Comparison of ENCODE assay signal across 14 mouse cellular contexts in genomic region chr12:80324785-80325131, GRCm38 (mm10).
DNase-seq lines count a peak whose midpoint lies in the region; ATAC-seq lines count a peak whose summit lies in the region.
"Had no signal": no experiment of that assay in that cellular context is flagged by ENCODE, and none has a peak within 500 bp of the region (broad histone marks: within the 10 kb centered on the region; RNA-seq: fewer than 3 reads in every experiment).

No protein-coding gene starts in this region.

- H3K27ac ChIP-seq in hindbrain, embryonic 10.5 days, result 0 out of 2 replicates have a peak overlapping the region, but pooled peaks have one; percentile 25
- H3K27ac ChIP-seq in hindbrain, embryonic 16.5 days (ENCODE audit: low read depth, low read length), result no peak overlapping the region
- H3K27ac ChIP-seq: embryonic facial prominence, embryonic 13.5 days; left cerebral cortex, adult 2 months; limb, embryonic 15.5 days had no signal

- DNase-seq in hindbrain, embryonic 10.5 days (ENCODE audit: low spot score), result no peak
- peak; percentile 36 for DNase-seq in ZHBTc4 (ENCODE audit: low read depth, low spot score)
- DNase-seq in embryo, embryonic 10.5 days (ENCODE audit: low spot score), result peak; percentile 26
- peak; percentile 73 to 83 for DNase-seq in kidney, postnatal 36 days
- DNase-seq in right cerebral cortex, postnatal 10 days (ENCODE audit: low spot score in 2 of 2), result no peak
- DNase-seq in urinary bladder, adult 2 months (ENCODE audit: low spot score), result no peak
- DNase-seq: cerebellum, adult 9-10 months; gastrocnemius, postnatal 36 days had no signal

- H3K27me3 ChIP-seq in hindbrain, embryonic 10.5 days (ENCODE audit: insufficient read depth, poor library complexity, severe bottlenecking), result no peaks in the 10 kb centered on the region
- no peaks in the 10 kb centered on the region for H3K27me3 ChIP-seq in hindbrain, embryonic 16.5 days (replicated peaks; ENCODE audit: control insufficient read depth, insufficient read depth, low read length)
- H3K27me3 ChIP-seq: embryonic facial prominence, embryonic 13.5 days; limb, embryonic 15.5 days had no signal

- ATAC-seq in hindbrain, embryonic 16.5 days, result no peak
- ATAC-seq: forebrain, embryonic 16.5 days; inflammation-experienced regulatory T-cells, adult 6 months had no signal

- H3K36me3 ChIP-seq in hindbrain, embryonic 10.5 days, result no peaks in the 10 kb centered on the region
- no peaks in the 10 kb centered on the region for H3K36me3 ChIP-seq in hindbrain, embryonic 16.5 days (ENCODE audit: control insufficient read depth, insufficient read depth, low read length)
- H3K36me3 ChIP-seq: embryonic facial prominence, embryonic 13.5 days; limb, embryonic 15.5 days had no signal

- H3K4me1 ChIP-seq in hindbrain, embryonic 10.5 days (replicated peaks), result peaks cover 29% of the 10 kb centered on the region
- no peaks in the 10 kb centered on the region for H3K4me1 ChIP-seq in hindbrain, embryonic 16.5 days (ENCODE audit: control insufficient read depth, insufficient read depth, low read depth, low read length)

- no peak overlapping the region for H3K9ac ChIP-seq in hindbrain, embryonic 16.5 days (ENCODE audit: low read depth, low read length)
- H3K9ac ChIP-seq: embryonic facial prominence, embryonic 13.5 days; limb, embryonic 15.5 days had no signal

- no peak overlapping the region for H3K4me2 ChIP-seq in hindbrain, embryonic 16.5 days (ENCODE audit: low read length)
- H3K4me2 ChIP-seq: embryonic facial prominence, embryonic 13.5 days; limb, embryonic 15.5 days had no signal

- no peak overlapping the region for H3K4me3 ChIP-seq in hindbrain, embryonic 10.5 days
- H3K4me3 ChIP-seq in hindbrain, embryonic 16.5 days (ENCODE audit: low read length), result no peak overlapping the region
- H3K4me3 ChIP-seq: embryonic facial prominence, embryonic 13.5 days; left cerebral cortex, adult 2 months; limb, embryonic 15.5 days had no signal

- 63% methylated on average over 1 of the region's 1 CpGs for WGBS in hindbrain, embryonic 10.5 days
- WGBS in hindbrain, embryonic 16.5 days, result 80% methylated on average over 1 of the region's 1 CpGs

- H3K9me3 ChIP-seq in hindbrain, embryonic 10.5 days, result no peaks in the 10 kb centered on the region
- no peaks in the 10 kb centered on the region for H3K9me3 ChIP-seq in hindbrain, embryonic 16.5 days (ENCODE audit: control insufficient read depth, low read length)
- H3K9me3 ChIP-seq: embryonic facial prominence, embryonic 13.5 days; limb, embryonic 15.5 days had no signal

Comparison
In these comparisons a context has a peak if more than half of its experiments do, and no peak if none do; other contexts are left out.
1. DNase-seq: peak in ZHBTc4 (single experiment), embryo, embryonic 10.5 days (single experiment) and kidney, postnatal 36 days (2 of 2); none in hindbrain, embryonic 10.5 days (single experiment), right cerebral cortex, postnatal 10 days (0 of 2) and urinary bladder, adult 2 months (single experiment).